Mouse (Mus musculus) mesoderm, embryonic 11.5 days (tissue): ENCODE results near the gene Lpin2.

Experiments
- DNase-seq: peaks from one replicate; pipeline ENCODE4 v3.0.0-alpha.2; 2012; ENCODE audit warnings: low read depth, low spot score

The Lpin2 gene

DNA sequence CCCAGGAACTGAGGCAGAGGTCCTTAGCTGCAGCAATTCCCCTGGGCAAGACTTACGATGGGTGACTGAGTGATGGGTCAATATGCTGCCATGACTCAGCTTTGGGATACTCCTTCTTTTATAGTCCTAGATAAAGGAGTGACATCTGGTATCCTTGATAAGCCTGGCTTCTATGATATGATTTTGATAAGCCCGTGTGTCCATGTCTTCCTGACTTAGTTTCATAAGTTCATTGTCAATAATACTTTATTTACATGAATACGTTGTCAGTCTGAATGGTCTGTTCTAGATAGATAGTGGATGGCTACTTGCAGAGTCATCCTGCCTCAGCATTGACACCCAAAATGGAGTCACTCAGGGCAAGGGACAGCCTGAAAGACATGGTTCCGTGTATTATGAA lies 11.2 kb upstream of the Lpin2 start:
- no peak for DNase-seq

DNA sequence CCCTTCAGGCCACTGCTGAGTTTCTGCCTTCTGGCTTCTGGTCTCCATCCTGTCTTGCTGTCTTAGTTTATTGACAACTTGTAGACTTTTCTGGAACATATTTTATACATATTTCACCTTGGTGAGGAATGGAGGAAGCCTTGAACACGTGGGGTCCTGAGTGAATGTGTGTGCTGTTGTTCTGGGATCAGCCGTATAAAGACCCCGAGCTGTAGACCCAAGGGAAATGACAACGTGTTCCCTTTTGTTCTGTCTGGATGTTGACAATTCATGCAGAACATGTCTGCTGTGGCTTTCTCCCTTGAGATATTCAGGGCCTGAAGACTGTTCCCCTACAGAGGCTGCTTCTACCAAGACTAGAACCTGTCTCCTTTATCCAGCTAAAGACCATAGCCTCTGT lies 5.0 kb upstream of the Lpin2 start:
- no peak for DNase-seq

DNA sequence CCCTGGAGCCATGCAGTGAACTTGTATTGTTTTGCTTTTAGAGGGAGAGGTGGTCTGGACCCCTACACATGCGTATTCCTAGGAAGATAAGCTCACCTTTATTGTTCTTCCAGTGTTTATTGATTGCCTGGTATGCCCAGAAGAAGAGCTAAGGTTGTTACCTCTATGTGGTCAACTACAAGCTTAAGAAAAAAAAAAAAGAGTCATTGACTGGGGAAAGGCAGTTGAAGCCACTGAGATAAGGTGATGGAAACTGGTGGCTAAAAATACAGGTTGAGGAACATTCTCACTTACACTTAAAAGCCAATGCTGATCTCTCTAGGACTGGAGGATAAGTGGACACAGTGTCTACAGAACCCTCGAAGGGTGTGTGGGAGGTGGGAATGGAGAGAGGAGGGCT lies 4.4 kb upstream of the Lpin2 start:
- DNase-seq = no peak

DNA sequence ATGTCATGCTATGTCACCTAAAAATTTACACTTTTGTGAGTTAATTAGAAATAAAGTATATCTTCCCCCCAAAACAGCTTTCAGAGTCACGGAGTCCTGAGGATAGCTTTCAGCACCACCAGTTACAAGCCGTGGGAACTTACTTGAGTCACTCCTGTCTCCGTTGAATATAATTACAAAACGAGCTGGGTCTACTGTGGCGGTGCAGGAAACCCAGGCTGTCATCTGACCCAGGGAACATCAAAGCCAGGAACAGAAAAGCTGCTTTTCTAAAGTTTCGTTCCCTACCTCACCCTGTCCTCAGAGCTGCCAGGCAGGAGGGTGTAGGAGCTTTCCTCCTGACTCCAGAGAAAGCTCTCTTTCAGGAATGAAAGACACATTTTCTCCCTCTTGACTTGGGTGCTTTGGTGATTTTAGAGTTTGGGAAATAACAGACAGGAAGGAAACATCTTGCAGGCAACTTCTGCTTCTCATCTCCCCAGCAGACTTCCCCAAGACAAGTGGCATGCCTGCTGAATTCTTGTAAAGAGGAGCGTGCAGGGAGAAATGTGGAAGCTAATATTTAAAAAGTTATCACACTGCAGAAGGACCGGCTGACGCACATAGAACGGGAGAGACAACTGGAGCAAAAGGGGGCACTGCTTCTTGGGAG lies 3.7 kb upstream of the Lpin2 start:
- no peak for DNase-seq

DNA sequence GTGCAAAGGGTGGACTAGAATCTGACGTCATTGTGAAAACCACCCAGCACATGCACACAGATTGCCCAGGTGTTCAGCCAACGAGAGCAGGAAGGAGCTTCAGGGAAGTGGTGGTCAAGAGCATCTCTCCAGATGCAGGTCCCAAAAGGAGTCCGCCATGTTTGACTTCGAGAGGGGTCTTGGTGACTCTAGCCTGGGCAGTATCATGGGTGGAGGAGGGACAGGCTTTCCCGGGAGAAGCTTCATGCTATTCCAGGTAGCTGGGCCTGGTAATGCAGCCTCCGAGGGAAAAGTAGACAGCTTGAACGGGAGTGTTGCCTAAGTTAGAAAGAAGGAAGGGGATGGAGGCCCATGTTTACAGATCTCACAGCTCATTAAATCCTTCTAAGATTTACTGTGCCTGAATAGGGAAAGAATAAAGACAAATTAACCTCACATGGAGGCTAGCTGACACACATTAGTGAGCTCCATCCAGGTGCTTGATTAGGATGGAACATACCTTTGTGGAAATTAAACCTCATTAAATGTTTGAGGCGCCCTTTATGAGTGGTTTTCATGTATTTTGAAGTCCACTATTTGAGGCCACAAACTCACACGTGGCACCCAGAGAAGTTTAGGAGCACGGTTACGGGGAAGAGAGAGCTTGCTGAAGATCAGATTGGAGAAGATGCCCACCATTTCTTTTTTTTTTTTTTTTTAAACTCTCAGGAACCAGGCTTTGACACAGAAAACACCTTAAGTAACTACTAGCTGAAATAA lies 2.6 kb upstream of the Lpin2 start:
- DNase-seq = no peak

DNA sequence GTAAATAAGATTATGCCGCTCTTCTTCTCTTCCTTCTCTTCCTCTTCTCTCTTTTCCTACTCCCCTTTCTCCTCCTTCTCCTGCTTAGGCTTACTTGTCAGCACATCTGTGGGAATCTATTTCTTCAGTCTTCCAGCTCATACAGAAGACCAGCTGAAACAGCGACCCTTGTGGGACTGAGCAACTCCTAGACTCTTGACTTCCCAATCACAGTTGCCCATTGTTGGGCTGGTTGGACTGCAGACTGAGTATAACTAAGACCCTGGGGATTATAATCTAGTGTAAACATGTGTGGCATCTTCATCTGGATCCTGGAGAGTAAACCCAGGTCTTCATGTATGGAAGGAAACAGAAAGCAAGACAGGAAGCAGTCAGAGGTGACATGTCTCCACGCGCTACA lies 1.8 kb upstream of the Lpin2 start:
- DNase-seq = no peak

DNA sequence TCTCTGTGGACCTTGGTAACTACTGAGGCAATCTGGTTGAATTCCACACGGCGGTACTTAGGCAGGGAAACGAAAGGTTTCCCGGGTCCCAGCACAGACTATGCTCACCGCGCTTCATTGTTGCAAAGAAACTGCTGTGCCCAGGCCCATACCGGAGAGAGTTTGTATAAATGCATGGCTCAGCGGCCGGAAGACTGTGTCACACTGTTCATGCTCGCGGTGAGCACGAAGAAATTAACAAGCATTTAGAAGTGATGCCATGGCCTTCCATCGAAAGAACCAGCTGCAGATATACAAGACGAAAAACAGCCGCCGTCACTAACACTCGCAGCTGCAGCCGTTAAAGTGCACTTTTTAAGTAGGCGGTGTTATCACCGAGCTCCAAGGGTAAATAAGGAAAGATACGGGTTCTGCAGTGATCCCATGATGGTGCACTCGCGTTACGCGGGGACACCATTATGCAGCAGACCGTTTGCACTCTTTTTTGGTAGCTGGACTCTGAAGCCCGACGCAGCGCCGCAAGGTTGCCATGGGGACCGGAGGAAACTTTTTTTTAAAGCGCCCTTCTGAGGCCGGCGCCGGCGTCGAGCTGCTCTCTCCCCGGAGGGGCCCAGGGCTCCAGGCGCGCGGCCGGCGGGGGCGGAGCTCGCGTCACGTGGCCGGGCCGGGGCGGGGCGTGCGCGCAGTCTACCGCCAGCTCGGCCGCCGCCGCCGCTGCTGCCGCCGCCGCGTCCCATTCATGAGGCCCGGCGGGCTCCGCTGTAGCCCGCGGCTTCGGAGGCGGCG lies 704 bp downstream of the Lpin2 start:
- peak; percentile 92 for DNase-seq

DNA sequence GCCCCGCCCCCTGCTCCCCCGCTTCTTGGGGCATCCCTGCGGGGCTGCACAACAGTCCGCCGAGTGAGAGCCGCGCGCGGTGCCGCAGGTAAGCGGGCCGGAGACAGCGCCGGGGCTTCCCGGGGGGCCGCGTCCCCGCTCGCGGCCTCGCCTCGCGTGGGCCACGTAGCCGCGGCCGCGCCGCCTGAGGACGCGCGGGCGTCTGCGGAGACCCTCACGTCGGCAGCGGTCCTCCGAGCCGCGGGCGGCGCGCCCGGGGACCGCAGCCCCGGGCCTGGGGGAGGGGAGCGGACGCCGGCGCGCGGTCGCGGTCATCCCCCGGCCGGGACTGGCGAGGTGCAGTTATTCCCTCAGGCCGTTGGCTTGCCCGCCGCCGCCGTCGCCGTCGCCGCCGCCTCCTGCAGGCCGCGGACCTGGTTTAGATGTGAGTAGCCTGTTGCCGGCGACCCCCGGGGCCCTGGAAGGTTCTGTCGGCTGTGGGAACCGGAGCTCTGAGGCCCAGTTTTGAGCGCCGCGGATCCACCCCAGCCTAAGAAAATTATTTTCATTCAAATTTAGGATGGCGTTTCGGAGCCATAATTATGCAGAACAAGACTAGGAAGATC lies 1.4 kb downstream of the Lpin2 start:
- DNase-seq = peak; percentile 26

DNA sequence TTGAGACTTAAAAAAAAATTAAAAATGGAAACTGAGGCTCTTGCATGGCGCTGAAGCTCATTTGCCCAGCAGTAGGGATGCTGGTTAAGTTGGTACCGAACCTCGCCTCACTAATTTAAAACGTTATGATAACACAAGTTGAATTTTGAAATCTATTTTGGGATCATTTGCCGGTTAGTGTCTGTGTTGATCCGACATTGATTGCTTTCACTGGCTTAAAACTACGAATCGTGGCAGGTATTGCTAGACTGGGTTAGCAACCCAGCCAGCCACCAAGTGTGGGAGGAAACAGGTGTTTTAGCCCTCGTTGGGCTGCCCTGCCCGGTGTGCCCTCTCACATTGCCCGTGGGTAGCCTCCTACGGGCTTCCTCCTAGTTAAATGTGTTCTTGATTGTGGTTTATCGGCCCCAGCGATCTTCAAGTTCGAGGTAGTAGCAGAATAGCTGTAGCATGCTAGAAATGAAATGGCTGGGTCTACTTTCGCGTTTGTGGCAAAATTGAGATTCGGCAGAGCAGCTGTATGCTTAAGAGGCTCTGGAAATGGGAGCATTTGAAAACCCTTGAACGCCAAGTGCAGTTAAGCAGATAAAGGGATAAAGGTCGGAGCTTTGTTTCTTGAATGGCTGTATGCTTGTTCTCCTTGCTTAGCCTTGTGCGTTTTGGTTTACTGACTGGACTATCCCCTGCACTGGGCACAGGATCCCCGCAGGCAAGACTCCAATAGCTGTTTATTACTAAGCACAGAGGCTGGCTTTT lies 2.2 kb downstream of the Lpin2 start:
- peak; percentile 12 for DNase-seq

DNA sequence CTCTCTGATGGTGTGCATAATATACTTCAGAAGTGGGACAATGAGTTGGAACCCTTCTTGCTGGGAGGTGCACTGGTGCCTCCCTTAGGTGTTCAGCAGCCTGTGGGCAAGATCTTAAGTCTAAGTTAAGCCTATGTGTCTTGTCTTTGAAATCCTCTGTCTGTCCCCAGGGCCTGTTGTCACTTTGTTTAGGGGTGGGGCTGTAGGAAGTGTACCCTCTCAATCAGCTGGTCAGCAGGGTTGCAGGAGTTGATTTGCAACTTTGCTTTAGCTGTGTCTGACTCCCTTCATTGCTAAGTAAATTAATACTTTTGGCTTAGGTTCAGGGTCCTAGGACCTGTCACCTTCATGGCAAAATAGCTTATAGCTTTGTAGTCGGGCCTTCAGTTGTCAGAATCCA lies 3.0 kb downstream of the Lpin2 start:
- DNase-seq = no peak

DNA sequence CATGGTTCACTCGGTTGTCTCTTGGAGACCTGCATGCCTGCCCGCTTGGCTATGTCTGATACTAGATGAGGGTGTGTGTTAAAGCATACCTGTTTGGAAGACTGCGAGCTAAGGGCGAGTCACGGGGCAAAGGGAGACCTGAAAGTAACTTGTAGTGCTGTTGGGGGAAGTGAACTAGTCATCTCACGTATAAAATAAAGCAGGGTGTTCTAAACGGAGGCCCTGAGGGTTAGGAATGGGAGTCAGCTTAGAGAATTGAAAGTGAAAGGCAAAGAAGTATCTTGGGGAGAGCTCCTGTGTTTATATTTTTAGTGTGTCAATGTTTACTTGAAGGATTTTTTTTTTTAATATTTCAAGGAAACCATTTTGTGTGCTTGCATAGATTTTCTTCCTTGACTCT lies 8.2 kb downstream of the Lpin2 start:
- no peak for DNase-seq

DNA sequence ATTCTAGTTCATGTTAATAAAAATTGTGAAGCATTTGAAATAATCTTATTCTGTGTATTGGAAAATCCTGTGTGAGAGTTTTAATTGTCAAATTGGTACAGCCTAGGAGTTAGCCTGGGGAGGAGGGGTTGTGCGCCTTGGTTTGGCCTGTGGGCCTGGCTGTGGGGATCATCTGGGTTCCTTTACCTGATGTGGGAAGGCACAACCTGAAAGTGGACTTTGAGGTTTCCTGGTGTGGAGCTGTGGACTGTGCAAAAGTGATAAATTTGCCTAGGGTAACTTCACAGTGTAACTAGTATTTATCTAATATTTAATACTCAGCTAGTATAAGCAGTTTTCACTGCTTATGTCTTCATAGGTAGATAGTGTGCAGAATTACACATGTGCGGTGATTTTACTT lies 8.7 kb downstream of the Lpin2 start:
- no peak for DNase-seq

DNA sequence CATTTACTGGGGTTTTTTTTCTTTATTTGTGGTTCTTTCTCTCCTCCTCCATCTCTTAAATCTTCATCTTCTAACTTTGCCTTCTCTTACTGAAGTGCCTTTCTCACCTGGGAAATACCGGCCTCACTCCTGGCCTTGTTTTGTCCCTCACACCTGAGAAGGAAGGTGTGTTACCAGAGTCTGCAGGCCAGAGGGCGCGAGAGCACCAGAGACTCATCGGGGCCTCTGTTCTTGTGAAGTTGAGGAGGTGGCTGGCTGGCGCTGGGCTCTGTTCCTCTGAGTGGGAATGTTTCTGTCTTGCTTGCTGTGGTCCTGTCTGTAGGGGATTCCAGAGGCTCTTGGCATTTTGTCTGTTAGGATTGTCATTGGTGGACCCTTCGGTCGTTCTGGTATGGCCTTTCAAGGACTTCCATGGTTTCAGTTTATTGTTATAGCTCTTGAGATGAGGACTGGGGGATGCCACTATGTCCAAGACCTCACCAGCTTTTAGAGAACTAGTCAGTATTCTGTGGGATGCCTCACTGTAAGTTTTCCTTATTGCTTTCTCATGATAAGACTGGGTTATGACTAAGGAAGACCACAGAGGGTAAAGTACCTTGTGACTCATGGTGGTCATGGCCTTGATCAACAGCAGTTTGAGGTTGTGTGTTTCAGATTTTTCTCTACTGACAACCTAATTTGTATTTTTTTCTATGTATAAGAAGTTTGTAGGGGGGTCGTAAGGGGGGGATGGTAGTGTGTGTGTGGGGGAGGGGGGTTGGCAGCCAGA lies 9.5 kb downstream of the Lpin2 start:
- DNase-seq = no peak

DNA sequence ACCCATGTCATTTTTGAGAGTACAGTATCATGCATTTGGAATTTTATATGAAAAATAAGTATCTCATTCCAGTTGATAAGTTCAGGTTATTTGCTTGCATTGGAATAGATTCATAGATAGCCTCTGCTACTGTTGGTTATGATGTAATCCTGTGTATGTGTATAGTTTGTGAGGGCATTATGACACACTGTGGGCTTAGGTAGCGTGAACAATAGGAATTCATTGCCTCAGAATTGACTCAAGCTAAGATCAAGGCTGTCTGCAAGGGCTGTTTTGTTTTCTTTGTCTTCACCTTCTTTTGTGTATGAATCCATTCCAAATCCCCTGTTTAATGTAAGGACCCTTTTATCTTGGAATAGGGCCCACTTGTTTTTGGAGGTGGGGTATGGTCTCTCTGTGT lies 10.7 kb downstream of the Lpin2 start:
- DNase-seq = no peak

DNA sequence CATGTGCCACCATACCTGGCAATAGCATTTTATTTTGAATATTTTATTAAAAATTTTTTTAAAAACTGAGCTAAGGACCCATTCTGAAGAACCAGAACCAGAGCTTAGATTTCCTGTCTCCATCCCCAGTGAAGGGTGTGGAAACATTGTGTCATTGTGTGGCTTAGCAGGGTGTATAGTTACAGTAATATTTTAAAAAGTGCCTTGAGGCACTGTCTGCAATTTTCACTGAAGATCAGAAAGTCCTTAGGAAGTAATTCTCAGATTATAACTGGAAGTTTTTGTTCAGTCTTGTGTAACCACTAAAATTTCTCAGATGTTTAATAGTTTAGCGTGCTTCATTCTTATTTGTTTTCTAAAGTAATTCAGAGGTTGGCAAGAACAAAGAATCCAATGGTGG lies 11.1 kb downstream of the Lpin2 start:
- DNase-seq = no peak

DNA sequence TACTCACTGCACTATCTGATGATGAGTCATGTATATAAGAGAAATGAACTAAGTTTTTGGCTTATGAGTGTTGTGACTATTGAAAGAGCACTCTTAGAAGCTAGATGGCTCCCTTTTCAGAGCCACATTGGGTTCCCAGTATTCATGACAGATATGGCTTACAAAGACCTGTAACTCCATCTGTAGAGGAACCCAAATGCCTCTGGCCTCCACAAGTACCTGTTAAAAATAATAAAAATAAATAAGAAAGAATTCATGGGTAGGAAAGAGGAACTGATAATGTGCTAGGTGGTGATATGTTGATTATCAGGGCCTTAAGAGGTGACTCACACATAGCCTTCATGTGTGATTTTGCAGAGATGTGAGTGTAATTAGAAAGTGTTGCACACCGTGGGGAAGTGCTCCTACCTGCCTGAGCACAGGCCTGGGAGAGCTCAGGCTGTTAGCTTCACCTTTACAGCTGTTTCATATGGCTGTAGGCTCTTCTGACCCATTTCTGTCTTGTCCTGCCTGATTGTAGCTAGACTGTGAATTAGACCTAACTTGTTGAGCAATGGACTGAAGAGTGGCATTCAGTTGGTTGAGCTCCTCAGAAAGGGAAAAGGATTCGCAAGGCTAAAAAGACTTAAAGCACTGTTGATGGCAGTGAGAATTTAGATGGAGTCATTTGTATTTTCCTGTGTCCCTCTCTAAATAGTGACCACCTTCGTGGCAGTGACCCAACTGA lies 12.7 kb downstream of the Lpin2 start:
- no peak for DNase-seq

DNA sequence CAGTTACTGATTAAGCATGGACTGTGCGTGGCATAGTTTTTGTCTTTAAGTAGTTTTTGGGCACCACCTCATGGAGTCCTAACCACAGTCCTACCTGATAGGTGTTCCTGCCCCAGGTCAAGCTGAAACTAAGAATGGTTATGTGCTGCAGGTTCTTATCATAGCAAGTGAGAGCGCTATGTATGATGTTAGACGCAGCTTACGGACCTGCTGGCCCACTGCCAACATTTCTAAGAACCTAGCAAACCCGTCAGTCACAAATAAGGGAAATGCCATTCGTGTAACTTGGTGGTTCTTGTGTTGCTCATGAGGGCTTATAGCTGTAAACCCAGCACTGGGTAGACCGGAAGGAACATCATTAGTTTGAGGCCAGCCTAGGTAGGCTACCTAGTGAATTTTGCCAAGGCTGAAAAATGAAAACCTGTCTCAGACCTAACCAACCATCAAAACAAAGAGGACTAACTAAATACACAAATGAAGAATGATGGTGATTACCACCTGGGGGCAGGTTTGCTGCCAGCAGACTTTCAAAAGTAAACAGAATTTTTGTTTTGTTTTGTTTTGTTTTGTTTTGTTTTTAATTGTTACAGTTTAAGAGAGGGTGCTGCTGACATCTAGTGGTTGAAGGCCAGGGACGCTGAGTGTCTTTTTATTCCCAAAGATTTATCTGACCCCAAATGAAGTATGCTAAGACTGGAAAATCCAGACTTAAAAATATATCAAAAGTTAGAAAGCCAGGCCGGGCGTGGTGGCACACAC lies 13.5 kb downstream of the Lpin2 start:
- DNase-seq = no peak

DNA sequence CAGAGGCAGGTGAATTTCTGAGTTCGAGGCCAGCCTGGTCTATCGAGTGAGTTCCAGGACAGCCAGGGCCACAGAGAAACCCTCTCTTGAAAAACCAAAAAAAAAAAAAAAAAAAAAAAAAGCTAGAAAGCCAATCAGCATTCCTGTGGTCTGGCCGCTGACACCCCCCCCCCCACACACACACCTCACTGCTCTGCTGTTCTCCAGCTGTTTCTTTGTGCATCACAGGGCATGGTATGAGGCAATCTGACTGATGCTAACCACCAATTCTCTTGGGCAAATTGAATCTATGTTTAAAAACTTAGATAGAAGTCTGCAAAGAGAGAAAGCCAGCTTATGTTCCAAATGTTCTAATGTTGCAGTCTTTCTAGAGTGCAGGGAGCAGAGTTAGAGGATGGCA lies 14.1 kb downstream of the Lpin2 start:
- DNase-seq = no peak

DNA sequence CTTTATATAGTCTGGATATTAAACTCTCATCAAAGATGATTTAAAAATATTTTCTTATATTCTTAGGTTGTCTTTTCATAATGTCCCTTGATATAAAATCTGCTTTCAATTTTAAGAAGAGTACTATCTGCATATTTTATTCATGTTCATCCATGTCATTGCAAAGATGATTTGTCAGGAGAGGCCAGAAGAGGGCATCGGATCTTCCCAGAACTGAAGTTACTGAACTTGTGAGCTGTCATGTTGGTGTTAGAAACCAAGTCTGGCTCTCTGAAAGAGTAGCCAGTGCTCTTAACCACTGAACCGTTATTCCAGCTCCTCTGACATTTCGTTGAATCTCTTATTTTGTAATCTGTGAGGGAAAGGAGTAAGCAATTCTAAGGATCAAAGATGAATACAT lies 17.0 kb downstream of the Lpin2 start:
- no peak for DNase-seq
